In the genomic region with DNA sequence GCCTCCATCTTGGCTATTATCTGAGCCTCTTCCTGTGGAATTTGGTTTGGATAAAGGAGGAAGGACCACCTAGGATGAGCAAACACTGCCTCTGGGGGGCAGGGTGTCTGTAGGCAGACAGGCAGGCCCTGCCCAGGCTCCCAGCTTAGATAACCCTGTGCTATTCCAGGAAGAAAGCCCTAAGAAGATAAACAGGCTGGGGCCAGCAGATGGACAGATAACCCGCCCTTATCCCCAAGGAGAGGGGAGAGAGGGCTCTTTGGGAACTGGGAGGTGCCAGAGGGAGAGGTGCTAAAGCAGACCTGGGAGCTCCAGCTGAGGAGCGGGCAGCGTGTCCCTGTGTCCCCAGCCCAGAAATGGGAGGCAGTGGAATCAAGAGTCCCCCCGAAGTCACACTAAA, we compare ENCODE assay signal across 12 mouse cellular contexts. TPM values are rescaled to one million over a fixed set of nuclear protein-coding genes. Genes with fewer than 3 reads are reported as not detected.
DNase-seq lines count a peak whose midpoint lies in the region; ATAC-seq and TF ChIP-seq lines count a peak whose summit lies in the region.
"Had no signal": no experiment of that assay in that cellular context is flagged by ENCODE, and none has a peak within 500 bp of the region (broad histone marks: within the 10 kb centered on the region; RNA-seq: fewer than 3 reads in every experiment).

No protein-coding gene starts in this region.

- 64% methylated on average over 4 of the region's 4 CpGs for WGBS in hindbrain, embryonic 10.5 days
- 80% methylated on average over 4 of the region's 4 CpGs for WGBS in hindbrain, postnatal 0 days
- 39% methylated on average over 4 of the region's 4 CpGs for WGBS in intestine, embryonic 15.5 days
- 20% methylated on average over 4 of the region's 4 CpGs for WGBS in liver, embryonic 14.5 days (ENCODE audit: insufficient replicate concordance)

- 0 out of 2 replicates have a peak overlapping the region, but pooled peaks have one; percentile 16 for H3K27ac ChIP-seq in hindbrain, embryonic 10.5 days
- H3K27ac ChIP-seq in hindbrain, postnatal 0 days: no peak overlapping the region
- H3K27ac ChIP-seq in intestine, embryonic 15.5 days: no peak overlapping the region
- peak overlapping the region; percentile 77 for H3K27ac ChIP-seq in liver, embryonic 14.5 days
- H3K27ac ChIP-seq: embryonic facial prominence, embryonic 15.5 days; midbrain, embryonic 15.5 days had no signal

- no peak for TF ChIP-seq CTCF in hindbrain, postnatal 0 days (IDR thresholded peaks at IDR 0.05; ENCODE audit: low read depth)
- TF ChIP-seq CTCF in liver, embryonic 14.5 days (IDR thresholded peaks at IDR 0.05; ENCODE audit: low read depth): peak; percentile 48; the same call in 1 of the 2 replicates

- H3K9ac ChIP-seq in hindbrain, postnatal 0 days (replicated peaks; ENCODE audit: low read length): no peak overlapping the region
- no peak overlapping the region for H3K9ac ChIP-seq in intestine, embryonic 15.5 days
- peak overlapping the region; percentile 54 for H3K9ac ChIP-seq in liver, embryonic 14.5 days (replicated peaks)
- H3K9ac ChIP-seq: embryonic facial prominence, embryonic 15.5 days; midbrain, embryonic 15.5 days had no signal

- TF ChIP-seq EP300 in liver, embryonic 14.5 days (IDR thresholded peaks at IDR 0.05; ENCODE audit: low read depth): peak; percentile 92

- ATAC-seq in hindbrain, postnatal 0 days: no peak
- peak; percentile 39; the same call in 1 of the 2 replicates for ATAC-seq in intestine, embryonic 15.5 days
- ATAC-seq in liver, embryonic 14.5 days (ENCODE audit: insufficient read depth): peak; percentile 85
- ATAC-seq in activated CD4-positive, CD25-positive, alpha-beta regulatory T cell, adult 4 months: no peak
- ATAC-seq: midbrain, embryonic 15.5 days had no signal

- H3K4me2 ChIP-seq in hindbrain, postnatal 0 days (ENCODE audit: low read depth, low read length): no peak overlapping the region
- no peak overlapping the region for H3K4me2 ChIP-seq in intestine, embryonic 15.5 days (replicated peaks)
- H3K4me2 ChIP-seq in liver, embryonic 14.5 days (ENCODE audit: low read depth): peak overlapping the region; percentile 57
- H3K4me2 ChIP-seq: embryonic facial prominence, embryonic 15.5 days; midbrain, embryonic 15.5 days had no signal

- no peaks in the 10 kb centered on the region for H3K36me3 ChIP-seq in hindbrain, embryonic 10.5 days
- no peaks in the 10 kb centered on the region for H3K36me3 ChIP-seq in hindbrain, postnatal 0 days (ENCODE audit: insufficient read depth, low read length)
- H3K36me3 ChIP-seq in intestine, embryonic 15.5 days: no peaks in the 10 kb centered on the region
- no peaks in the 10 kb centered on the region for H3K36me3 ChIP-seq in liver, embryonic 14.5 days (replicated peaks; ENCODE audit: control insufficient read depth, insufficient read depth, low read depth)
- H3K36me3 ChIP-seq: embryonic facial prominence, embryonic 15.5 days; midbrain, embryonic 15.5 days had no signal

- H3K27me3 ChIP-seq in hindbrain, embryonic 10.5 days (ENCODE audit: insufficient read depth, poor library complexity, severe bottlenecking): no peaks in the 10 kb centered on the region
- H3K27me3 ChIP-seq in hindbrain, postnatal 0 days (ENCODE audit: insufficient read depth, low read length): no peaks in the 10 kb centered on the region
- H3K27me3 ChIP-seq in intestine, embryonic 15.5 days (replicated peaks): no peaks in the 10 kb centered on the region
- no peaks in the 10 kb centered on the region for H3K27me3 ChIP-seq in liver, embryonic 14.5 days (ENCODE audit: control insufficient read depth, insufficient read depth, low read length)
- H3K27me3 ChIP-seq: embryonic facial prominence, embryonic 15.5 days; midbrain, embryonic 15.5 days had no signal

- H3K9me3 ChIP-seq in hindbrain, embryonic 10.5 days: no peaks in the 10 kb centered on the region
- H3K9me3 ChIP-seq in hindbrain, postnatal 0 days (ENCODE audit: low read length): no peaks in the 10 kb centered on the region
- no peaks in the 10 kb centered on the region for H3K9me3 ChIP-seq in intestine, embryonic 15.5 days
- no peaks in the 10 kb centered on the region for H3K9me3 ChIP-seq in liver, embryonic 14.5 days (ENCODE audit: control insufficient read depth, low read length)
- H3K9me3 ChIP-seq: embryonic facial prominence, embryonic 15.5 days; midbrain, embryonic 15.5 days had no signal

- H3K4me3 ChIP-seq in hindbrain, embryonic 10.5 days: no peak overlapping the region
- no peak overlapping the region for H3K4me3 ChIP-seq in hindbrain, postnatal 0 days (ENCODE audit: low read length)
- H3K4me3 ChIP-seq in intestine, embryonic 15.5 days (replicated peaks): no peak overlapping the region
- H3K4me3 ChIP-seq in liver, embryonic 14.5 days (ENCODE audit: insufficient read depth in 1 of 2, low read depth in 2 of 2, low read length in 2 of 2): peak overlapping the region in 1 of 2 experiments; percentile 4; a peak in 1 of 4 replicates
- H3K4me3 ChIP-seq: embryonic facial prominence, embryonic 15.5 days; midbrain, embryonic 15.5 days had no signal

- H3K4me1 ChIP-seq in hindbrain, embryonic 10.5 days (replicated peaks): peaks cover 9% of the 10 kb centered on the region; the same call in 1 of the 2 replicates
- no peaks in the 10 kb centered on the region for H3K4me1 ChIP-seq in hindbrain, postnatal 0 days (ENCODE audit: insufficient read depth, low read length)
- peaks cover 10% of the 10 kb centered on the region; the same call in 1 of the 2 replicates for H3K4me1 ChIP-seq in intestine, embryonic 15.5 days (replicated peaks)
- peaks cover 69 to 71% of the 10 kb centered on the region in 2 experiments for H3K4me1 ChIP-seq in liver, embryonic 14.5 days (replicated peaks; ENCODE audit: control insufficient read depth in 2 of 2, insufficient read depth in 2 of 2, low read length in 1 of 2)
- H3K4me1 ChIP-seq: midbrain, embryonic 15.5 days had no signal

- no peak for DNase-seq in hindbrain, embryonic 10.5 days (ENCODE audit: low spot score)
- no peak for DNase-seq in hindbrain, postnatal 0 days (ENCODE audit: low spot score)
- DNase-seq in liver, embryonic 14.5 days (ENCODE audit: low read depth in 3 of 3, low spot score in 3 of 3): peak; percentile 71 to 73 (median 72)
- peak; percentile 73 for DNase-seq in retina, postnatal 1 day
- DNase-seq in right cerebral cortex, adult 2 months (ENCODE audit: low spot score in 2 of 2): no peak
- DNase-seq: cerebellum, adult 9-11 months; spleen, adult 18-20 months; thymus, postnatal 36 days had no signal

RNA-seq across cellular contexts. Expression of gene Podxl, which starts 23.9 kb away (rescaled TPM):
- polyA plus RNA-seq in hindbrain, embryonic 10.5 days (2016; fragmentation: Nextera tagmentation; extraction: Ambion mirVana): 16.2 and 19.8 TPM in 2 replicates
- 15.7 and 18.9 TPM in 2 replicates for total RNA-seq in hindbrain, postnatal 0 days (2014; rRNA removed)
- 6.4 and 6.6 TPM in 2 replicates for polyA plus RNA-seq in hindbrain, postnatal 0 days (2015; fragmentation: Nextera tagmentation; extraction: Ambion mirVana)
- 45.0 and 45.3 TPM in 2 replicates for polyA plus RNA-seq in intestine, embryonic 15.5 days (2015; fragmentation: Nextera tagmentation; extraction: Ambion mirVana)
- polyA plus RNA-seq in liver, embryonic 14.5 days (2012; rRNA removed): 8.1 and 8.2 TPM in 2 replicates
- polyA plus RNA-seq in liver, embryonic 14.5 days (2014; fragmentation: Nextera tagmentation; extraction: Ambion mirVana): 5.0 and 6.0 TPM in 2 replicates
- not detected for polyA plus RNA-seq in activated CD4-positive, CD25-positive, alpha-beta regulatory T cell, adult 4 months (2017; shearing (Covaris generic))

Comparison
In these comparisons a context has a peak if more than half of its experiments do, and no peak if none do; other contexts are left out.
1. H3K27ac ChIP-seq: peak in hindbrain, embryonic 10.5 days (single experiment) and liver, embryonic 14.5 days (single experiment); none in hindbrain, postnatal 0 days (single experiment) and intestine, embryonic 15.5 days (single experiment).
2. DNase-seq: peak in liver, embryonic 14.5 days (3 of 3) and retina, postnatal 1 day (single experiment); none in hindbrain, embryonic 10.5 days (single experiment), hindbrain, postnatal 0 days (single experiment) and right cerebral cortex, adult 2 months (0 of 2).
3. ATAC-seq: peak in intestine, embryonic 15.5 days (single experiment) and liver, embryonic 14.5 days (single experiment); none in hindbrain, postnatal 0 days (single experiment) and activated CD4-positive, CD25-positive, alpha-beta regulatory T cell, adult 4 months (single experiment).